Mouse (Mus musculus) gastrocnemius, postnatal 36 days (tissue): ENCODE measurements around the gene Sgta. TPM values are rescaled to one million over a fixed set of nuclear protein-coding genes. Genes with fewer than 3 reads are reported as not detected.
A peak's percentile ranks its signal among the peaks of the same experiment; 100 is the strongest.

ENCODE experiments used
- DNase-seq, 2 experiments: peaks; one replicate each; pipeline ENCODE4 v3.0.0; 2022
- intact Hi-C: fragments of 180-260 bp; cut with DNase I; formaldehyde crosslinking; loops from one replicate; pipeline ENCODE4 v1.15.1; 2025
- microRNA-seq, 2 experiments: library from miRNA; unstranded; fragments of <30 nt; microRNA quantifications; one replicate each; pipeline ENCODE4 v1.2.0; 2021
- total RNA-seq, 2 experiments: library from RNA; stranded (reverse); gene quantifications; 2 replicates each; pipeline ENCODE4 v1.2.3; 2021

The Sgta gene
- total RNA-seq, 2 experiments from 2014 or later = 86.2 to 89.5 TPM

- intact Hi-C loops = loop anchor here (5.0 kb wide), 1 partner anchor 179 kb away; no protein-coding TSS in a partner anchor
- DNase-seq = no peak
These were observed 63.5 kb downstream of the Sgta start for GRCm38 (mm10) chr10:80996501-80996900.

GRCm38 (mm10) chr10:80995091-80995632 is 64.8 kb downstream of the Sgta start:
- DNase-seq = peak; percentile 64 to 76
- intact Hi-C loops = loop anchor here (2.0 to 5.0 kb wide), 2 partner anchors 68 to 178 kb away; no protein-coding TSS in a partner anchor

GRCm38 (mm10) chr10:80994621-80995020 is 65.4 kb downstream of the Sgta start:
- intact Hi-C loops = loop anchor here (2.0 to 5.0 kb wide), 4 partner anchors 37 to 247 kb away; no protein-coding TSS in a partner anchor

More at GRCm38 (mm10) chr10:80994621-80995020, 65.4 kb downstream of the Sgta start:
- no peak for DNase-seq

Small RNA genes lying within 50 kb of the gene (microRNA-seq; reads per million reads assigned to microRNA genes)
- gene Mir5615-1 (0 reads per million in 2 experiments), gene Mir5615-2 (0 reads per million in 2 experiments)

Other genes starting within 250 kb of the Sgta start
- 100 to 1,000 TPM; 387 to 405 TPM for gene Jsrp1, start 246.7 kb downstream of the Sgta start, total RNA-seq
- 100 to 1,000 TPM; 611 to 682 TPM for gene Oaz1, start 233.5 kb downstream of the Sgta start, total RNA-seq
- gene Lingo3, start 216.1 kb downstream of the Sgta start, total RNA-seq = 10 to 100 TPM in 1 of 2 experiments, 1 to 10 TPM in 1; 8.4 to 10.3 TPM
- 10 to 100 TPM; 13.7 to 18.8 TPM for gene Lsm7, start 205.0 kb downstream of the Sgta start, total RNA-seq
- gene Sppl2b, start 204.9 kb downstream of the Sgta start, total RNA-seq = 10 to 100 TPM; 13.6 to 17.6 TPM
- not detected for gene Tmprss9, start 188.3 kb downstream of the Sgta start, total RNA-seq
- 100 to 1,000 TPM; 106 to 120 TPM for gene Timm13, start 159.2 kb downstream of the Sgta start, total RNA-seq
- 1 to 10 TPM; 2.6 to 3.1 TPM for gene Lmnb2, start 141.9 kb downstream of the Sgta start, total RNA-seq
- gene Gadd45b, start 130.1 kb downstream of the Sgta start, total RNA-seq = 10 to 100 TPM; 26.7 to 31.7 TPM
- gene Gng7, start 45.2 kb downstream of the Sgta start, total RNA-seq = under 1 TPM; 0.57 to 0.64 TPM
- under 1 TPM in 1 of 2 experiments, not detected in 1; 0.08 TPM for gene Diras1, start 34.5 kb downstream of the Sgta start, total RNA-seq
- gene Slc39a3, start 22.8 kb downstream of the Sgta start, total RNA-seq = 10 to 100 TPM; 11.7 to 12.0 TPM
- 10 to 100 TPM; 20.3 to 24.9 TPM for gene Thop1, start 9.9 kb upstream of the Sgta start, total RNA-seq
- under 1 TPM in 1 of 2 experiments, not detected in 1; 0.23 TPM for gene Creb3l3, start 38.7 kb upstream of the Sgta start, total RNA-seq
- gene Map2k2, start 45.7 kb upstream of the Sgta start, total RNA-seq = 100 to 1,000 TPM; 160 to 174 TPM
- 10 to 100 TPM; 22.4 to 27.8 TPM for gene Zbtb7a, start 75.0 kb upstream of the Sgta start, total RNA-seq
- 10 to 100 TPM; 14.0 to 16.3 TPM for gene Pias4, start 107.7 kb upstream of the Sgta start, total RNA-seq
- gene Eef2, start 116.5 kb upstream of the Sgta start, total RNA-seq = 100 to 1,000 TPM; 880 to 957 TPM
- gene Dapk3, start 122.8 kb upstream of the Sgta start, total RNA-seq = 10 to 100 TPM; 21.1 to 23.9 TPM
- not detected for gene 4930442H23Rik, start 123.7 kb upstream of the Sgta start, total RNA-seq
- 10 to 100 TPM; 44.9 to 76.8 TPM for gene Nmrk2, start 141.9 kb upstream of the Sgta start, total RNA-seq
- not detected for gene Atcay, start 170.7 kb upstream of the Sgta start, total RNA-seq
- gene Zfr2, start 173.0 kb upstream of the Sgta start, total RNA-seq = 1 to 10 TPM; 1.9 TPM
- under 1 TPM in 1 of 2 experiments, not detected in 1; 0.22 TPM for gene Matk, start 192.8 kb upstream of the Sgta start, total RNA-seq
- 10 to 100 TPM; 90.6 to 91.0 TPM for gene Mrpl54, start 206.8 kb upstream of the Sgta start, total RNA-seq
- gene Apba3, start 206.8 kb upstream of the Sgta start, total RNA-seq = 100 to 1,000 TPM in 1 of 2 experiments, 10 to 100 TPM in 1; 98.5 to 102 TPM
- not detected for gene Tjp3, start 231.4 kb upstream of the Sgta start, total RNA-seq
- gene Pip5k1c, start 232.8 kb upstream of the Sgta start, total RNA-seq = 10 to 100 TPM; 21.4 to 23.2 TPM